Mouse (Mus musculus): ENCODE results near the gene Gnai2. TPM values are rescaled to one million over a fixed set of nuclear protein-coding genes. Genes with fewer than 3 reads are reported as not detected.

Gene Gnai2
- total RNA-seq, 2 experiments from 2014 or later: 222 to 239 TPM

DNA sequence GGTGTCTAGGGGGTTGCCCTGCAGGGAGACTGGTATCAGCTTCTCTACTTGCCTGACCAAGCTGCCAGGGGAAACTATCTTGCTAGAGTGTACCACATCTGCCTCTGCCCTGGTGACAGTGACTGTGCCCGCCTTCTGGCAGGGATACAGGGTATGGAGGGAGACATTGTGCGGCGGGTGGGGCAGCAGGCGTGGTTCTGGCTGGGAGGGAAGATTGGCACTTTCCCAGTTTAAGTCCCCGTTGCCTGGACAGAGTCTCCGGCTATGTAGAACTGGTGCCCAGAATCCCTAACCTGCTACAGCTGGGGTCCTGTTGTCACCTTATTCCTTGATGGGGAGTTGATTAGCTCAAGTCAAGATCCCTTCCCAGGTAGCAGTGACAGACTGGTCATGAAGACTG is 2.7 kb downstream of the Gnai2 start:
- DNase-seq (ENCODE audit: low spot score in 2 of 2): peak; percentile 40 to 45

DNA sequence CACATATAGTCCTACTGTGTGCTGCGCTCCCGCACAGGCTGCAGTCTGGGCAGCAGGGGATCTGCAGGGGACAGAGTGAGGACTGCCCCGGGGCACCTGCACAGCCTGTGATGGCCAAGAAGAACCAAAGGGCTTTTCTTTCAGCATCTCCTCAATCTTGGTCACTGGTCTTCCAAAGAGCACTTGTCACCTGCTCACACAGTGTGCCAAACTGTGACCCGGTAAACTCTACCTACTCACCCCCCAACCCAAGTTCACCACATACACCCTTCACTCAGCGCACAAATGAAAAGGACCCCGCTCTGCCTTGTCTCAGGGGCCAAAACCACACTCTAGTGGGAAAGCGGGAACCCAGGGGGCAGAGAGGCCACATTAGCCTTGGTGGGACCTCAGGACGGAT is 3.3 kb downstream of the Gnai2 start:
- DNase-seq (ENCODE audit: low spot score in 2 of 2): no peak

DNA sequence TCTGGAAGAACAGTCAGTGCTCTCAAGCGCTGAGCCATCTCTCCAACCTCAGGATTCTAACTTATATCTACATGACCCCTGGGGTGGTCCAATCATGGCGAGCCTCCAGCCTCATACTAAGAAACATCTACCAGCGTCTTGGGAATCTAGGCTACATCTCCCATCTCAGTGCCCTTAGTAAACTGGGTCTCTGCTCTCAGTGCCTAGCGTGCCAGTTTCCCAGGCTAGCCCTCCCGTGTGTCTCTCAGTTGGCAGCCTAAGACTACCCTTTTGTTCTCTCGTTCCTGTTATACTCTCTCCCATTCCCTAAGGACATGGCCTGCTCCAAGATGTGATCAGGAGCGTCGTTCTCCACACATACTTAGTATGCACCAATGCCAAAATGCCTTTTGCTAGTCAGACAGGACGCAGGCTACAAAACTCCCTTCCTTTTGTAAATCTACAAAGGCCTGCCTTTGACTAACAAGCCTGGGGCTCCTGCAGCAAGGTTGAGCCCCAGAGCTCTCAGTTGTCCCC is 3.8 kb downstream of the Gnai2 start:
- no peak for DNase-seq (ENCODE audit: low spot score in 2 of 2)

DNA sequence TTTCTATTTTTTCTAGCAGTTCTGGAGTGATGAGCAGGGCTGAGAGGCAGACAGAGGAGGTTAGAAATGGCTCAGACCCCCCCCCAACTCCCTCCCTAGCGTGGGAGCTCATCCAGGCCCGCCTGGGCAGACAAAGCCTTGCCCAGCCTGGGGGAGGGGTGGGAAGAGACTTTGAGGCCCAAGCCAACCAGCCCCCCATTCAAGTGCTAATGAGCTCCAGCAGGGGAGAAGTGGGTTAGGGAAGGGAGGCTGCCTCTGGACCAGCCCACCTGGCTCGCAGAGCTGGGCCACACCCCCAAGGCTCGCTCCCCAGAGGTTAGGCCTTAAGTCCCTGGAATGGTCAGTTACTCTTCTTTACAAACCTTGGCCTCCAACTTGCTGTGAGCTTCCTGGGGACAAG is 4.6 kb downstream of the Gnai2 start:
- DNase-seq (ENCODE audit: low spot score in 2 of 2): peak in 1 of 2 experiments; percentile 33

DNA sequence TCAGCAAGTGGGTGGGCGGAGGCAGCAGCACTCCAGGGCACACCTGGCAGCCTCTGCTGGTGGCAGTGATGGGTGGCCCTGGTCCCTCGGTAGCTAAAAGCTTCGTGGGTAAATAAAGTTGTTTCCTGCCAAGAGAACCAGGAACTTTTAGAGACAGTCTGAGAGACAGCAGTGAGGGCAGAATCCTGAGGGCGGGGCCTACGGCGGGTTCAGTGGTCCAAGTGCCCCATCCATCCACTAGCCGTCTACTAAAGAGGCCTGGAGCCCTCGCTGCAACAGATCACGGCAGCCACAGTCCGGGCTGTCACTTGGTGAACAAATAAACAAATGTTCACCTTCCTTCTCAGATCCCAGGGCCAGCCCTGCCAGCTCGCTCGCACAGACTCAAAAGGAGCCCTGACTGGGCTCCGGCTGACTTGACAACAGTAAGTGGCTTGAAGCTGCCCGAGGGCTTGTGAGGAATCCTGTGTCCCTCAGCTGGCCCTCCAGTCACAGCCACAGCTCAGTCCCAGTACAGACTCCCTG is 5.2 kb downstream of the Gnai2 start:
- no peak for DNase-seq (ENCODE audit: low spot score in 2 of 2)

DNA sequence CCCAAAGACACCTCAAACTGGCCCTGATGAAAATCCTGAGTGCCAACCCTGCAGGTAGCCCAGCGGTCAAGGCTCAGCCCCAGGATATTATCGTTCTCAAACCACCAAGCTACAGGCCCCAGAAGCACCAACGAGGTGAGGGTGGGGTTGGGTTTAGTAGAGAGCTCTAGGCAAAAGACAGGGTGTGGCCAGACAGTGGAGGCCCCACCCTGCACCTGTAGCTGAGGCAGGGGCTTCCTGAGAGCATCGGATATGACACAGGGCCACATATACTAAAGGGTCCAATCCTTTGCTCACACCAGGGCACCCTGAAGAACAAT is 5.8 kb downstream of the Gnai2 start:
- DNase-seq (ENCODE audit: low spot score in 2 of 2): no peak

DNA sequence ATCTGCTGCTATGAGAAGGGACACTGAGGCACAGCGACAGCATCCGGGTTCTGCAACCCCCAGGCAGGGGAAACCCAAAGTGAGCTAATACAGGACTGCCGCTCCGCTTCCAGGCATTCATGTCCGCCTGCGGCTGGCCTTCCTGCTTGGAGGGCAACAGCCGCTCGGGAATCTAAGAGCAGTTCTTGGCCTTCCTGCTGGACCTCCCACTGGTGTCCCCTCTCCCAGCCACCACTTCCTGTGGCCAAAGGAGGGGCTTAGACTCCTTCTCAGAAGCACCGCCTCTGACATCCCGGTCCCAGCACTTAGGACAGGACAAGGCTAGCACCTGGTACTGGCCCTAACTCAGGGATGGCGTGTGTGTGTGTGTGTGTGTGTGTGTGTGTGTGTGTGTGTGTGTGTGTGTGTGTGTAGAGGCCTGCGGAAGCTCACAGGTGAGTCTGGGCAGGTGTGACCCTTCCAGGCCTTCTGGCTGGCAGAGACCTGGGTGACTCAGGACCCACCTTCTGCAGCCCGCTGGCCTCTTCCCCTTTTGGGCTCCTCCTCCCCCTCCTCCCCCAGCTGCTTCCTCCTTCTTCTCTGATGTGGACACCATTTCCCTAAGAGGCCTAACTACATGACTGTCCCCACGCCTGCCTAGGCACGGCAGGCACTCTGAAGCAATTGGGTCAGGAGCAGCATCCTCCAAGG is 6.3 kb downstream of the Gnai2 start:
- no peak for DNase-seq (ENCODE audit: low spot score in 2 of 2)

DNA sequence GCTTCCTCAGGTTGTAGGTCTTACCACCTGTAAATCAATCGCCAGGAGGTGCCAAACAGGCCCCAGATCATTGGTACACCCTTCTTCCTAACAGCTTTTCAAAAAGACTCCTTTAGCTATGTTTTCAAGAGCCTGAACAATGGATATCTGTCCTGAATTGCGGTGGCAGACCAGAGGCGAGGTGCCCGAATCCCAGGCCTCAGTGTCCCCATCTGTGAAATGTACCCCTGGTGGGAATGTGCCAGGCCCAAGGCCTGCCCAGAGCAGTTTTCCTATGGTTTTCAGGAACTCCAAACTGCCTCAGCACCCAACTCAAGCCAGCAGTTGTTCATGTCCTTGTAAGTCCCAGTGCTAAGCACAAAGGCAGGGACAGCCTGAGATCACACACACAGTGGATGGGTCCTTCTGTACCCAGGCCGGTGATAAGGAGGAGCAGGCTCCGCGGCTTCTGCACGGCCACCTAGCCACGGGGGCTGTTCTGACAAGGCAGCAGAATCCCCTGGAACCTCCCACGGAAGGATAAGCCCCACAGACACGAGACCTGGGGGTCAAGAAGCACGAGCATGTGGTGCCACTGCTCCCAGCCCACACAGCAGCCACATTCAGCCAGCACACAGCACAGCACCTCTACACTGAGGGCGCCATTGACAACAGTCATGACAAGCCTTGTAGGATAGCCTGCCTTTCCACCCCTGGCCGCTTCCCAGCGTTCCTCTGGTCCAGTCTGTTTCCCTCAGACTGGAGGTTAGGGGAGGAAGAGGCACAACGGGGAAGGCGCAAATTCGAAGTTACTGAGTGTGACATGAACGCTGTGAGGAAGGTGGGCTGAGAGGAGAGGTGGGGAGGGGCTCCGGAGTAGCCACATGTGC is 7.5 kb downstream of the Gnai2 start:
- DNase-seq (ENCODE audit: low spot score in 2 of 2): no peak

DNA sequence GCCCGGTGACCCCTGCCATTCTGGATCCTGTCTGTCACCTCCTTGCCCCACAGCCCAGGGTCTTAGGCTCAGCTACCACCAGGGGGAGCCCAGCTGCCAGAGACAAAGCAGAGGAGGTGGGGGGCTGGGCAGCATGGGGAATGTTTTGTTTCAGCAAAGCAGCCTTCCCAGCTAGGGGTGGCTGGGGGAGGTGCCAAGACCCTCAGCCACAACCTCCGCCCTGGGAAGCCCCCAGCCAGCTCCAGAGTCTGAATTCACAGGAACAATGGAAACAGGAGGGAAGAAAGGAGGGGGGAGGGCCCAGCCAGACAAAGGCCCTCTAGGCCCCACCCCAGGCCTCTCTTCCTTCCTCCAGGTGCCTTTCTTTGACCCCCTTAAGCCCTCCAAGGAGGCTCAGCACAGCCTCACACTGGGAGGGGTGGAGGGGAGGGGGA is 8.3 kb downstream of the Gnai2 start:
- DNase-seq (ENCODE audit: low spot score in 2 of 2): peak; percentile 69 to 79

DNA sequence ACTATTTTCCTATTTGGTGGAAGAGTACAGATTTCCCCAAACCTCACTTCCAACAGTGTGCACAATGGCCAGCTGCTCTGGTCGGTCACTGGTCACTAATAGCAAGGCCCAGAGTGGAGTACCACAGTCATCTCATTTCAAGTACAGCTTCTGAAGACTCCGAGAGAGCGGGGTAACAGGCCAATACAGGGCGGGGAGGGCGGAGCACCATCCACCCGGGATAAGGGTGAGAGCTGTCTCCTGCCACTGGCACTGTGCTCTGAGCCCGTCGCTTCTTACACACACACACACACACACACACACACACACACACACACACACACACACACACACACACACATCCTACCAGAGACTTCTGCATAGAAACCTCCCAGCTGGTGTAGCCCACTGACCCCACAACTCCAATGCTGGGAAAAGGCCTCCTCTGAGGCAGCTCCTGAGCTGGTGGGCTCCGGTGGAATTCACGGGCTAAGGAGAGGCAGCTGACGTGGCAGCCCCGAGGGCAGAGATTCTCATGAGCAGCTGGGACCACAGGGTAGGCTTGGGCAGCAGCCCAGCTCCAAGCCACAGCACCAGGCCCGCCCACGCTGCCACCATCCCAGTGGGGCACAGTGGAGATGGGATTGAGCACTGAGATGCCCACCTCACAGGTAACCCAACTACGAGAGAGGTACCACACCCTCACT is 8.9 kb downstream of the Gnai2 start:
- DNase-seq (ENCODE audit: low spot score in 2 of 2): no peak

DNA sequence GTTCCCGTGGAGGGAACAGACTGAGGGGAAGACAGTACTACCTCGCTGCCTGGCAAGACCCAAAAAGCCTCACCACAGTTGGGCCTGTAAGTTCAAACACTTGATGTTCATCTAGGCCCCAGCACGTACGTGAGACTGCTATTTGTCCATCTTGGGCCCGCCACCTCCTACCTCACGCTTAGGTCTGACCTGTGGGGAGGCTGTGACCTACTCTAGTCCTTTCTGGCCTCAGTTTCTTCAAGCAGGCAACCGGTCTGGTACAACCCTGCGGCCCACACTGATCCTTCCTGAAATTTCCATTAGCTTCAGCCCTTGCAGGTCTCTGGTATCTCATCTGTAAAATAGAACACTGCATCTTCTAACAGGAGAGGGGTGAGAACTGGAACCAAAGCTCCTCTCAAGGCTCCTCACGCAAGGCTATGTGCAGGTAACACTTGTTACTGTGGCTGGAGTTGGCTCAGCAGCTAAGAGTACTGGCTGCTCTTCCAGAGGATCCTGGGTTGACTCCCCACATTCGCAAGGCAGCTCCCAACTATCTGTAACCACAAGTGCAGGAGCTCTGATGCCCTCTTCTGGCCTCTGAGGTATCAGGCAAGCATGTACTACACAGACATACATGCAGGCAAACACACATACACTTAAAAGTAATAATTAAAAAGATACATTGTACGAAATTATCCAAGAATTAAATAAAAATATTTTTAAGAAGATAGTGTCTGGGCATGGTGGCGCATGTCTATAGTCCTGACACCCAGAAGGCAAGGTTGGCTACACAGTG is 9.6 kb downstream of the Gnai2 start:
- DNase-seq (ENCODE audit: low spot score in 2 of 2): no peak

DNA sequence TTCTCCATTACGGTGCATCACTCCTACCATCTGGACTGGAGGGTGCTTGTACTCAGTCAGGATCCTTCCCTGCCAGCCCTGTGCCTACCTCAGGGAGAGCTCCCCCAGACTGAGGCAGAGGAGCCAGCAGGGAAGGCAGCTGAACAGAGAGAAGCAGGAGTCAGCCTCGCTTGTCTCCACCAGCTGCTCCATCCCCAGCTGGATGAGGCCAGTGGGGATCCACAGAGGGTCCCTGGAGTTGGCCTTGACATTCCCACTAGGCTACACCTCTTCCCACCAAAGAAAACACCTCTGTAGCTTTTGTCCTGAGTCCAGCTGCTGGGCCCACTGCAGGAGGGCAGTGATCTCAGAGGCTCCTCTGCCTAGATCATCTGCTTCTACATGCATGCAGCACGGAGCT is 10.2 kb downstream of the Gnai2 start:
- no peak for DNase-seq (ENCODE audit: low spot score in 2 of 2)

DNA sequence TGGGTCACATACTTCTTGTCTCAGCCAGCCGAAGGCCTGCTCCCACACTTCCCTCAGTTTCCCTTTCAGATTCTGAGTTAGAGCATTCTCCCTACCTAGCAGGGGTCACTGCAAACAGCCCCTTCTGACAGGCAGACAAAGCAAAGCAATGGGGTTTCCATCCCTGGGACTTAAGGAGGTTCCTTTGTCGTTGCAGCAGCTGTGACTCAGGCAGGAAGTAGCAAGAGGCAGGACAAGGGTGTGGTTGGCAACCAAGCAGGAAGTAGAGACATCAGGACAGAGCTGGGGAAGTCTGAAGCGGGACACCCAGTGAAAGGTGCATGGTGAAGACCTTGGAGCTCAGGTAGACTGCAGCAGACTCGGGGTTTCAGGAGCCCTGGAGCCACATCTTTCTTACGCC is 10.6 kb downstream of the Gnai2 start:
- DNase-seq (ENCODE audit: low spot score in 2 of 2): no peak

DNA sequence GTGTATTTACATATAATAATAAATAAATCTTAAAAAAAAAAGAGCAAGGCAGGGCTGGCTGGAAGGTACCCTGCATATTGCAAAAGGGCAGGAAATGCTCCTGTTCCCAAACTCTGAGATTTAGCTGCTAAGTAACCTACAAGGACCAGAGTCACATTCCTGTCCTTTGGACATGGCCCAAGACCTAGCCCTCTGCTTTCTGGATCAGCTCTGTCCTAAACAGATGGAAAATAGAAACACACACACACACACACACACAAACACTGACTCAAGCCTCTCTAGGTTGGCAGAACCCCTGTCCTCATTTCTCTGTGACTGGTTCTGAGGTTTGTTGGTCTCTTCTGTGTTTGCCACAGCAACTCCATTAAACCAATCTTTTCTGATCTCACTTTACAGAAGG is 14.2 kb downstream of the Gnai2 start:
- no peak for DNase-seq (ENCODE audit: low spot score in 2 of 2)

DNA sequence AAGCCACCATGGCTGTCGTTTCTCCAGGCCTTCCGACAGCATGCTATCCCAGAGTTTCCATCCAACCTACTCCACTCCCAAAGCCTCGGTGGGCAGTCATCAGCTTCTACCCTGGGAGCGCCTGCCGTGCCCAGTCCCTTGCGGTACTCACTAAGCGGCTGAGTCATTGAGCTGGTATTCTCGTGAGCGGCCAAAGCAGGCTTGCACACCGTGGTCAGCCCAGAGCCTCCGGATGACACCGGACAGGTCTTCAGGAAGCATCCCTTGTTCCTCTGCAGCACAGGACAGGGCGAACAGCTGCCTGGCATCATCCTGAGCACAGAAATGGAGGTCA is 15.7 kb downstream of the Gnai2 start:
- DNase-seq (ENCODE audit: low spot score in 2 of 2): no peak

DNA sequence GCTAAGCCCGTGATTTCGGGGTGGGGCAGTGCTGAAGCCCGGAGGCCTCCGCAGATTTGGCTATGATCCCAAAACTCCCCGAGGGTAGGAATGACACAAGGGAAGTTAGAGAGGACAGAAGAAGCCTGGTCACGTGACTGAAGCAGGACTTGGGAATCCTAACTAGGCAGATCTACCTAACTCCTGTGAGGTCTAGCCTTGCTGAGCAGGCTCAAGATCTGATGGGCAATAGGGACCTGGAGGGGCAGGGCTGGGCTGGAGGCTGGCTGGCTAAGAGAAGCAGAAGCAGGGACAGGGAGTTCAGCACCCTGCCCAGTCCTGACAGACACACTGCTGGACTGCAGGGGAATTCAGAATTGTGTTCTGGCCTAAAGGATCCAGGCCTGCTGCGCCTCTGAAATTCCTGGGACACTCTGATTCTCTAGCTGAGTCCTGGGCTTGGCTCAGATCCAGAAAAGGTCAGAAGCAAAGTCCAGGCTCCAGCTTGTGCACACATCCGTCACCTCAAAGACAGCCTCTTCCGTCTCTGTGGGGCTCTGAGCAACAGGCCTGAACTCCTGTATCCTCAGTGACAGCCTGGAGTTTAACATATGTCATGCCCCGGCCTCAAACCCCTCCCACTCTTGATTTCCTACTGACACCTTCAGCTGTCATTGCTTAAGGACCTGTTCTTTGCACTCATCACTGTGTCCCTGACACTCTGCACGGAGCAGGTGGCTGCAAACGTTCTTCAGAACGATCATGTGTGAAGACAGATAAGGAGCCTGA is 16.2 kb downstream of the Gnai2 start:
- no peak for DNase-seq (ENCODE audit: low spot score in 2 of 2)

DNA sequence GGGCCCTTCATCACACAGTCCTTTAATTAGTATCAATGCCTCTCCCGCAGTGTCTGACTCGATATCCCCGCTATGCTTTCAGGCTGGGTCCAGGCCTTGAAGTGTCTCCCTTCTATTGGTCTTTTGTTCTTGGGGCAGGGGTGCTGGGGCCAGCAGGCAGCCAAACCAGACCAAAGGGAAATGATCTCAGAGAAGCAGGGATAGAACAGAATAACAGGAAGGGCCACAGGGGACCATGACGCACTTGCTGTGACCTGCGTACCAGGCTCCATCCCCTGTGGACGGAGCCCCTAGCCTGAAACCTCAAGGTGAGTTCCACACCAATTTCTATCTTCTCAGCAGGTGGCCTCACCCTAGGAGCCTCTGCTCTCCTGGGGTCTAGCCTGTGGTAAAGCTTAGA is 17.1 kb downstream of the Gnai2 start:
- DNase-seq (ENCODE audit: low spot score in 2 of 2): no peak

DNA sequence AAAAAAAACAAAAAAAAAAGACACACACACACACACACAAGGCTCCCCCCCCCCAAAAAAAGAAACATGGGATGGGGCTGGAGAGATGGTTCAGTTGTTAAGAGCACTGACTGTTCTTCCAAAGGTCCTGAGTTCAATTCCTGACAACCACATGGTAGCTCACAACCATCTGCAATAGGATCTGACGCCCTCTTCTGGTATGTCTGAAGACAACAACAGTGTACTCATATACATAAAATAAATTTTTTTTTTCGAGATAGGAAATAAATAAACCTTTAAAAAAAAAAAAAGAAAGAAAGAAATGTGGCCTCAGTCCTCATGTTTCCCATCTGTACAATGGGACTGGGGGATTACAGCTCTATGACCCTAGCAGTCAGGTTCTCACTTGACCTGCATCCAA is 17.7 kb downstream of the Gnai2 start:
- DNase-seq (ENCODE audit: low spot score in 2 of 2): no peak

DNA sequence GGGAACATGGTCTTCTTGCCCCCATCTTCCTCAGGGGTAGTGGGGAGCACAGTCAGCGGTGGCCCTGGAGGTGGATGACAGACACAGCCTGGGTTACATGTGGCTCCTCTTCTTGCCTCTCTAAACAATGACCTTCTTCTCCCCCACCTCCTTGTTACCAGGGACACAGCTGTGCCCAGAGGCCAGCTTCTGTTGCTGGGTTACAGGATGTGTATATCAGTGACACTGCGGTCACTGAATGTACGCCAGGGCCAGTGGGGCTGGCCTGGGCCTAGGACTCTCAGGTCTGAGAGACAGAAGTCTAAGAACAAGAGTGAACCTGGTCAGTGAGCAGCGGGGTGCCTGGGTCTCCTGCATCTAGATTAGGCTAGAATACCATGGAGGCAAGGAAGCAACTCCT is 20.1 kb downstream of the Gnai2 start:
- DNase-seq (ENCODE audit: low spot score in 2 of 2): no peak

DNA sequence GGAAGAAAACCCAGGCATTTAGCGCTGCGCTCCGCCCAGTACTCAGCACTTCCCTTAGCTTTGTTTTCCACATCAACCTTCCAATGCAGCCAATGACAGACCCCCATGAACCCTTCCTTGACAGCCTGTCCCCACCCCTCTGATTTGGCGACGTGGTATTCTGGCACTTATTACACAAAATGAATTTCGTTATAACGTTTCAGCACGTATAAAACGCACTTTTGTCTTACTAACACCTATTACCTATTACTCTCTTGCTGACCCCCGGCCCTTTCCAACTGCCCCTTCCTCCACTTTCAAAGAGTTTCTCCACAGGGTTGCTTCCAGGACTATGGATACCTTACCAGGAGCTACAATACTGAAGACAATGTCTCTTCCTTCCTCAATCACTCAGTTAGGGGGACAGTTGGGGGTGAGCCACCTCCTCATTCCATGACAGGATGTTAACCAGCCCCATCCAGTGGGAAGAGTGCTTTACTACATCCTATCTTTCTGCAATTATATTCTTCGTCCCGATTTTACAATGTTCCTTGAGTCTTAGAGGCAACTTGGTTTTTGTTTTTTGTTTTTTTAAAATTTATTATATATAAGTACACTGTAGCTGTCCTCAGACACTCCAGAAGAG is 22.1 kb downstream of the Gnai2 start:
- no peak for DNase-seq (ENCODE audit: low spot score in 2 of 2)
